Mouse (Mus musculus) cortical plate, adult 2 months (tissue): Measurements from ENCODE around the gene Pcsk4.

Source experiments
- CTCF ChIP-seq: fragments of 200-500 bp; IDR thresholded peaks from 2 replicates; pipeline ENCODE4 v1.5.1; 2011; ENCODE audit warnings: mild to moderate bottlenecking, control low read depth, low read length; ENCODE audit not compliant: insufficient read depth; ENCODE audit errors: extremely low read depth
- POLR2A ChIP-seq: fragments of 200-500 bp; IDR thresholded peaks from 2 replicates; pipeline ENCODE4 v1.6.1; 2011; ENCODE audit warnings: mild to moderate bottlenecking, low read length, control low read depth; ENCODE audit not compliant: insufficient read depth; ENCODE audit errors: extremely low read depth

GRCm38 (mm10) chr10:80350292-80350691, 21.0 kb upstream of the Pcsk4 start:
- TF ChIP-seq POLR2A, result no peak
- peak; percentile 91 for TF ChIP-seq CTCF
